Mouse (Mus musculus) kidney, embryonic 16.5 days (tissue): ENCODE results near the gene Gabpb2. TPM values are rescaled to one million over a fixed set of nuclear protein-coding genes. Genes with fewer than 3 reads are reported as not detected.

Experiments used
- ATAC-seq: fragments of 200-750 bp; cut with Nextera tagmentation; 2 replicates; pipeline ENCODE4 v1.8.0; 2017; ENCODE audit warnings: moderate TSS enrichment; ENCODE audit not compliant: low FRiP score, low TSS enrichment
- H3K27ac ChIP-seq: fragments of 300-500 bp; sonication (generic); 2 replicates; pipeline ENCODE4 v1.5.1; 2014; ENCODE audit warnings: low read length
- H3K27me3 ChIP-seq: fragments of 300-500 bp; sonication (generic); 2 replicates; pipeline ENCODE4 v1.6.1; 2014; ENCODE audit warnings: low read length, control low read depth, mixed read lengths; ENCODE audit not compliant: insufficient read depth
- H3K36me3 ChIP-seq: fragments of 300-500 bp; sonication (generic); 2 replicates; pipeline ENCODE4 v1.6.1; 2014; ENCODE audit warnings: low read length, control low read depth, mixed read lengths; ENCODE audit not compliant: insufficient read depth
- H3K4me1 ChIP-seq: fragments of 300-500 bp; sonication (generic); 2 replicates; pipeline ENCODE4 v1.6.1; 2014; ENCODE audit warnings: low read length, control low read depth, mixed read lengths; ENCODE audit not compliant: insufficient read depth
- H3K4me2 ChIP-seq: fragments of 300-500 bp; sonication (generic); replicated peaks from 2 replicates; pipeline ENCODE4 v1.6.1; 2014; ENCODE audit warnings: low read depth, low read length
- H3K4me3 ChIP-seq: fragments of 300-500 bp; sonication (generic); 2 replicates; pipeline ENCODE4 v1.5.1; 2014; ENCODE audit warnings: mild to moderate bottlenecking, low read length
- H3K9ac ChIP-seq: fragments of 300-500 bp; sonication (generic); replicated peaks from 2 replicates; pipeline ENCODE4 v1.6.1; 2014; ENCODE audit warnings: low read length
- H3K9me3 ChIP-seq: fragments of 300-500 bp; sonication (generic); 2 replicates; pipeline ENCODE4 v1.6.1; 2016; ENCODE audit warnings: low read length, control low read depth
- WGBS: fragments of 180-500 bp; shearing (Covaris S2); extraction: QIAGEN DNeasy Blood & Tissue Kit; methylation state at CpG from one replicate; pipeline ENCODE4 v1.1.7; 2014; 5-methylcytosine and 5-hydroxymethylcytosine counted together
- polyA plus RNA-seq: library from polyadenylated mRNA; unstranded; fragments of >200 nt; fragmentation: Nextera tagmentation; extraction: Ambion mirVana; gene quantifications from 2 replicates; pipeline ENCODE4 v1.2.1, GENCODE M21; 2015

Gabpb2 gene
- polyA plus RNA-seq, 1 experiment from 2014 or later = 8.8 TPM

DNA sequence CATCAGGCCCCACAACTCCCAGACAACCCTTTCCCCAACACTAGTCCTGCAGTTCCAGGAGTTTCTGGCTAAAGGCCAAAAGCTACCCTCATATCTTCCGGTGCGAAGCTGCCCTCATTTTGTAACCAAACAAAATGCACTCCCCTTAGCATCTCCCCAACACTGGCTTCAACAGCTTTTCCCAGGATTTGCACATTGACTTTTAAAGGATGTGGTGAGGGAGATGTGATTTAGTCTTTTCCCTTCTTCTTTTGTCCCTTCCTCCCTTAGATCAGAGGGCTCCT, 55.4 kb downstream of the Gabpb2 start:
- Histone ChIP-seq H3K27me3 (no peaks in the 10 kb centered on the region), H3K4me3 (no peak overlapping the region), H3K9me3 (no peaks in the 10 kb centered on the region), H3K4me2 (peak overlapping the region; percentile 84), H3K27ac (no peak overlapping the region), H3K4me1 (peaks cover 23% of the 10 kb centered on the region), H3K36me3 (peaks cover 6% of the 10 kb centered on the region; the same call in 1 of the 2 replicates), H3K9ac (no peak overlapping the region)
- 63% methylated on average over 2 of the region's 2 CpGs for WGBS
- no peak for ATAC-seq

DNA sequence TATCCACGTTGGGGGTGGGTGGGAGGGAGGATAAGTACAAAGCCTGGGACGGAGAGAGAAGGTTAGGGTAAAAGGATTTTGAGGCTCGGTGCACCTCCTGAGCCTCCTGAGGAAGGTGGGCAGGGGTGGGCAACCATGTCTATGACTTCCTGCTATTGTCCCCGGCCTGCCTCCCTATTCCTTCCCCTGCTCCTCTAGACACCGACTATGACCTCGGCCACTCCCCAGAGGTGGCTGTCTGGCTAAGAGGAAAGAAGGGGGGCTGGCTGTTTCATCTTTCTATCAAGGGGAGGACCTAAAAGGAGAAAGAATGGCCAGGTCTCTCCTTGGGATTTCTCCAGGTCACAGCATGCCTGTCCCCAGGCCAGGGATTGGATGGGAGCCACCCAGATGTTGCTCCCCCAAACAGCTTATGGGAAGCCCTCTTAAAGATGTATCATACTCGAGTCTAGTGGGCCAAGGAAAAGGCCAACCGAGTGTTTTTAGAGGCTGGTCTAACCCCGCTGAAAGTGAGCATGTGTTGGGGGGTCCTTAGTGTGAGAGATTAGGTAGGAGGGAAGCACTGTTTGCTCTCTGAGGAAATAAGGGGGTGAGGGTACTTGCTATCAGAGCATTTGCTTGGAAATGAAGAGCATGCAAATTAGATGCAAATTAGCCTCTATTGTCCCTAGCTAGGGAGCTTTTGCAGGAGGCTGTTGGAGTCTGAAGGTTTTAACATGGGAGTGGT, 55.9 kb downstream of the Gabpb2 start:
- WGBS = 9% methylated on average over 9 of the region's 9 CpGs
- Histone ChIP-seq H3K4me1 (peaks cover 23% of the 10 kb centered on the region), H3K4me2 (peak overlapping the region; percentile 84), H3K36me3 (peaks cover under 1% of the 10 kb centered on the region; the same call in 1 of the 2 replicates), H3K9ac (peak overlapping the region; percentile 69), H3K9me3 (no peaks in the 10 kb centered on the region), H3K27ac (no peak overlapping the region), H3K27me3 (no peaks in the 10 kb centered on the region), H3K4me3 (peak overlapping the region; percentile 68)
- no peak for ATAC-seq

DNA sequence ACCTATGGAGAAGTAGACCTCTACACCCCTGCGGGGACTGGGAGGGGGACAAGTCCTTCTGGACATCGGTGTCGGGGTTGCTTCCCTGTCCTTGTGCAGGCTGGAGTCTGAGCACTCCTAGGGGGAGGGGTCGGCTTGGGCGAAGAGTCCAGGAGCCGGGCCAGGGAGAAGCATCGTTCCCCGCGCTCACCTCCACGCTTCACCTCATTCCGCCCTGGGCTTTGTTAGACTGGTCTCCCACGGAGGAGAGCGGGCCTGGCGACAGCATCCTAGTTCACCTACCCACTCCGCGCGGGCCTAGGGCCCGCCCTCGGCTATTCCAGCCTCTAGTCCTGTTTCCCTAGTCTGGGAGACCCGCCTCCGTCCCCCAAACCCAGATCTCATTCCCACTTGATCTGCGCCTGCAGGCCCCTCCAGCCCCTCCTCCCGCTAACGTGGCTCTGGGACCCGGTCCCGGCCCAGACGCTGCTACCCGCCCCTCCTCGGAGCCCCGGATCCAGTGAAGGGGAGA, 56.6 kb downstream of the Gabpb2 start:
- Histone ChIP-seq H3K27me3 (no peaks in the 10 kb centered on the region), H3K4me3 (peak overlapping the region; percentile 68), H3K36me3 (no peaks in the 10 kb centered on the region), H3K4me1 (peaks cover 23% of the 10 kb centered on the region), H3K9ac (peak overlapping the region; percentile 69), H3K9me3 (no peaks in the 10 kb centered on the region), H3K4me2 (peak overlapping the region; percentile 84), H3K27ac (no peak overlapping the region)
- 0% methylated on average over 28 of the region's 30 CpGs for WGBS
- peak; percentile 32 for ATAC-seq

DNA sequence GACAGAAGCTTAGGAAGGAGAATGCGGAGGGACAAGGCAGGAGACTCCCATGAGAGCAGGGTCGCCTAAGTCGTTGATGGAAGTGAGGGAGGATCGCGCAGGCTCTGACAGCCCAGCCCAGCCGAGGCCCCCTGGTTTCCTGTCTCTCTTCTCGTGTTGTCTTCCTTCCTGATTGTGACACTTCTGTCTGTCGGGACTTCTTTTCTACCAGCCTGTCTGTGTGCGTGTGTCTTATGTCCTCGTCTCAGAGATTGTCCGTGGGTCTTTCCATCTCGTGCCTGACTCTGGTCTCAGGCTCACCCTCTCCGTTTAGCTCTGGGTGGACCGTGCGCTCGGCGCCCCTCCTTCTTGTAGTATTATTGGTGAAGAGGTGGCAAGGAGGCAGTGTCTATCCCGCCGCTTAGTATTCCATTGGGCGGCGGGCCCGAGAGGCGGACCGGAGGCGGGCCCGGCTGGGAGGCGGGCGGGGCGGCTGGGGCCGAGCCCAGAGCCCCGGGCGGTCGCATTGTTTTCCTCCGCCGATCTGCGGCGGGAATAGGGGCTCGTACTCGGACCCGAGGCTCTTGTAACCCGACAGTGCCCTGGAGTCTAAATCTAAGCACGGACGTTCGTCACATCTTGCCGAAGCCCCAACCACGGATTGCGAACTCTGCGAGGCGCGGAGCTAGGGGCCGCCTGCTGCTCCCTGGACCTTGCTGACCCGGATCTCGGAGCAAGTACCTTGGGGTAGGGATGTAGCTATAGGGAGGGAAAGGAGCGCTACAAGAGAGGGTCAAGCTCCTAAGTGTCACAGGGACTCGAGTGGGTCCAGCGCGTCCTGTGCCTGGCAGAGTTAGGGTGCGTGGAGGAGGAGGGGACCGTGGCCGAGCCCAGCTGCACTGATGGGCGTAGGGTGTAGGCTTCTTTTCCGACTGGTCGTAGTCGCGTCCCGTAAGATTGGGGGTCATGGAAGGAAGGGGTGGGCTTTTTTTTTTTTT, 57.4 kb downstream of the Gabpb2 start, which contains the start of gene Sema6c:
Sema6c (plus strand) TSS at position 471 of the 977 bp plus-strand sequence.
- no peaks in the 10 kb centered on the region for H3K27me3 ChIP-seq
- peak within 1 kb of the TSS; percentile 84 for H3K4me2 ChIP-seq
- peak within 1 kb of the TSS; percentile 69 for H3K9ac ChIP-seq
- no peaks in the 10 kb centered on the region for H3K36me3 ChIP-seq
- H3K27ac ChIP-seq = no peak within 1 kb of the TSS
- no peaks in the 10 kb centered on the region for H3K9me3 ChIP-seq
- WGBS = 0% methylated on average over 64 of the region's 66 CpGs
- peak; percentile 98 for ATAC-seq
- H3K4me3 ChIP-seq = peak within 1 kb of the TSS; percentile 68
- H3K4me1 ChIP-seq = peaks cover 23% of the 10 kb centered on the region

DNA sequence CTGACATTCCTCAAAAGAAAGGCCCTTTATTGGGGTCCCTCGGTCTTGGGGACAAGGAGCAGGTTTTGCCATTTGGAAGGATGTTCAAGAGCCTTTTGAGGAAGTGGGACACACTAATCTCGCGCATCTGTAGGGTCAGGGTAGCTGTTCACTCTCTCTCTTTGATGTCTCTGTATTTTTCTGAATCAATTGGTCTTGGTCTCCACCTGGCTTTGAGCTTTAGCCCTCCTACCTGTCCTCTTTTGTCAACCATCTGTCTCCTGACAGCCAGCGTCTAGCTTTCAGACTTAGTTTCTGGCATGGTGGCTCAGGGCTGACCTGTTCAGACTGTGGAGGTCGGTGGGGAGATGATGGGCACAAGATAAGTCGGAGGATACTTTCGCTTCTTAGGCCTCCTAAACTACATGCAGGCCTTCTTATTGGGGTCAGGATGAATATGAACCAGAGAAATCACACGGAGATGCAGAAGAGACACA, 58.2 kb downstream of the Gabpb2 start:
- Histone ChIP-seq H3K9ac (peak overlapping the region; percentile 58), H3K36me3 (no peaks in the 10 kb centered on the region), H3K4me2 (peak overlapping the region; percentile 84), H3K4me3 (peak overlapping the region; percentile 68), H3K4me1 (peaks cover 23% of the 10 kb centered on the region), H3K9me3 (no peaks in the 10 kb centered on the region), H3K27me3 (no peaks in the 10 kb centered on the region), H3K27ac (no peak overlapping the region)
- 17% methylated on average over 8 of the region's 8 CpGs for WGBS
- ATAC-seq = no peak

DNA sequence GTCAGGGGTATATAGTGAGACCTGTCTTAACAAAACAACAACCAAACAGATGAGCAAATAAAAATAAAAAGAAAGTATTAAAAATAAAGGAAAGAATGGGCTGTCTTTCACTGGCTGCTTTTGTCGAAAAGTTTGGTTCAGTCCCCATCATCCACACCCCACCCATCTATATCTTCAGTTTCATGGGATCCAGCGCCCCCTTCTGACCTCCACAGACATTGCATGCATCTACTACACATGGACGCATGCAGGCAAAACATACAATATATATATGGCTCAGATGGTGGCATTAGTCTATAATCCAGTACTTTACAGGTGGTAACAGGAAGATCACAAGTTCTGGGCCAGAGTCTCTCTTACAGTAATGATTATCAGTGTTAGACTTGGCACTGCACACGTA, 63.8 kb downstream of the Gabpb2 start:
- H3K36me3 ChIP-seq = no peaks in the 10 kb centered on the region
- H3K27me3 ChIP-seq = no peaks in the 10 kb centered on the region
- no peak for ATAC-seq
- H3K4me3 ChIP-seq = no peak overlapping the region
- no peak overlapping the region for H3K27ac ChIP-seq
- H3K4me2 ChIP-seq = no peak overlapping the region
- H3K9ac ChIP-seq = no peak overlapping the region
- no peaks in the 10 kb centered on the region for H3K4me1 ChIP-seq
- WGBS = 41% methylated on average over 4 of the region's 4 CpGs
- 0 out of 2 replicates have a peak, but pooled peaks cover 2% of the 10 kb centered on the region for H3K9me3 ChIP-seq

DNA sequence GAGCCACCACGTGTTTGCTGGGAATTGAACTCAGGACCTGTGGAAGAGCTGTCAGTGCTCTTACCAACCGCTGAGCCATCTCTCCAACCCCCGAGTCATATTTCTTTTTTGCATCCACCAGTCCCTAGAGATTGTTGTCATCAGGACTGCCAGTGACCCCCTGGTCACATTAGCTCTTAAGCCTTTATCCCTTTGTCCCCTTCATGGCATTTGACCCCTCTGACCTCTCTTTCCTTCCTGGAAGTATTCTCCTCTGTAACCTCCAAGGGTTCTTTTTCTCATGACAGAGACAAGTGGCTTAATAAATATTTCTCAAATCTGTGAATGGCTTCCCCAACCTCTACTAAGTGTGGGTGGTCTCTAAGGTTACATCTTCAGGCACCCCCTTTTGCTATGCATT, 69.8 kb downstream of the Gabpb2 start:
- Histone ChIP-seq H3K27ac (no peak overlapping the region), H3K27me3 (no peaks in the 10 kb centered on the region), H3K4me2 (no peak overlapping the region), H3K4me1 (no peaks in the 10 kb centered on the region), H3K4me3 (no peak overlapping the region), H3K9me3 (no peaks in the 10 kb centered on the region), H3K9ac (no peak overlapping the region), H3K36me3 (no peaks in the 10 kb centered on the region)
- 49% methylated on average over 3 of the region's 3 CpGs for WGBS
- no peak for ATAC-seq

DNA sequence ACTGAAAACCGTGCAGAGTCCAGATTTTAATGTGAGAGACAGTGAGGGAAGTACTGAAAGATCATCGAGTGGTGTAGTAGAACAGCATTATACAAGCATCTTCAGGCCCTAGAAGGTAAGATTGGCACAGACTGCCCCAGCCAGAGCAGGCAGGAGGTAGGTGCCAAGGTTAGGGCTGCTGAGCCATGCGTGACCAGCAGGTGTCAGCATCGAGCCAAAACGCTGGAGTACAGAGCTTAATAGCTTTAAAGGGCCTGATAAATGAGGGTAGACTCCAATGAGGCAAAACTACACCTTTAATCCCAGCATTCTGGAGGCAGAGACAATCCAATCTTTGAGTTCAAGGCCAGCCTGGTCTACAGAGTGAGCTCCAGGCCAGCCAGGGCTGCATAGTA, 75.1 kb downstream of the Gabpb2 start:
- H3K36me3 ChIP-seq = peaks cover 11% of the 10 kb centered on the region; the same call in 1 of the 2 replicates
- no peaks in the 10 kb centered on the region for H3K9me3 ChIP-seq
- no peak overlapping the region for H3K4me3 ChIP-seq
- no peaks in the 10 kb centered on the region for H3K27me3 ChIP-seq
- WGBS = 10% methylated on average over 5 of the region's 5 CpGs
- peak; percentile 83 for ATAC-seq
- no peaks in the 10 kb centered on the region for H3K4me1 ChIP-seq
- H3K27ac ChIP-seq = no peak overlapping the region
- H3K4me2 ChIP-seq = no peak overlapping the region
- no peak overlapping the region for H3K9ac ChIP-seq

DNA sequence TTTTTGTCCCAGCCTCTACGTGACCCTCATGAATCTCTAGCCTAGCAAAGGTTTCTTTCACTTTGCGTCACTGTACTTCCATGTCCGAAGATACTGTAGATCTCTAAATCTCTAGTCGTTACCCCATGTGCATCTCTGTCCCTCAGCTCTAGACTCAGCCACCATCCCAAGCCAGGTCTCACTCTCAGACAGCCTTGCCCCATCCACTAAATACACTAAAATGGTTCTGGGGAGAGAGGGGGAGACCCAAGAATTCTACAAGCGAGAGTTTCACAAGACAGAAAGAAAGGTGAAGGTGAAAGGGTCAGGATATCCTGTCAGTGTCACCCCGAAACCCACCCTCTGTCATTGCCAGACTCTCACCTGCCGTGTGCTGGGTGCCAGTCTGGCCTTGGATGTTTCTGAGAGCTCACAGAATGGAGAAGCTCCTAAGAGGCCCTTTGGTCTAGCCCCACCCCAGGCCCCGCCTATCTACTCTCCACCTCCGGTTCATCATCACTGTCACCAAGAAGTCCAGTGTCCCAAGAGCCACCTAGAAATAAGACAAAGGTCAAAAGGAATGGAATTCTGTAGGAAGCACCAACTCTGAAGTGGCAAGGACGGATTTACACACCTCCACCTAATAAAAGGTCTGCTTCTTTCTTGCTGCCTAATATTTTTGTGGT, 75.6 kb downstream of the Gabpb2 start, which contains the start of gene Tnfaip8l2:
Tnfaip8l2 (minus strand) TSS at position 409 of the 665 bp plus-strand sequence.
- Histone ChIP-seq H3K9me3 (no peaks in the 10 kb centered on the region), H3K27ac (no peak within 1 kb of the TSS), H3K4me1 (no peaks in the 10 kb centered on the region), H3K27me3 (no peaks in the 10 kb centered on the region), H3K4me3 (no peak within 1 kb of the TSS), H3K4me2 (no peak within 1 kb of the TSS), H3K9ac (no peak within 1 kb of the TSS), H3K36me3 (peaks cover 11% of the 10 kb centered on the region; the same call in 1 of the 2 replicates)
- WGBS = 84% methylated on average over 10 of the region's 10 CpGs
- no peak for ATAC-seq
